Mouse (Mus musculus) liver, embryonic 14.5 days (tissue): Measurements from ENCODE around the gene Ptpdc1. TPM values are rescaled to one million over a fixed set of nuclear protein-coding genes. Genes with fewer than 3 reads are reported as not detected.

ENCODE experiments used
- ATAC-seq: fragments of 200-750 bp; cut with Nextera tagmentation; 2 replicates; pipeline ENCODE4 v1.8.0; 2017; ENCODE audit warnings: moderate number of reproducible peaks, mild to moderate bottlenecking, moderate library complexity; ENCODE audit not compliant: insufficient read depth
- DNase-seq, 3 experiments: peaks; one replicate each; pipeline ENCODE4 v3.0.0-alpha.2; 2012 to 2013; ENCODE audit warnings: low read depth in 3 of 3, low spot score in 3 of 3
- H3K27ac ChIP-seq: fragments of 300-500 bp; sonication (generic); 2 replicates; pipeline ENCODE4 v1.5.1; 2014; ENCODE audit warnings: moderate library complexity, mild to moderate bottlenecking, control low read depth, inconsistent platforms
- H3K27me3 ChIP-seq: fragments of 300-500 bp; sonication (generic); 2 replicates; pipeline ENCODE4 v1.6.1; 2014; ENCODE audit warnings: mild to moderate bottlenecking, low read length, moderate library complexity; ENCODE audit not compliant: control insufficient read depth, insufficient read depth
- H3K36me3 ChIP-seq: fragments of 300-500 bp; sonication (generic); replicated peaks from 2 replicates; pipeline ENCODE4 v1.6.1; 2014; ENCODE audit warnings: low read depth; ENCODE audit not compliant: control insufficient read depth, insufficient read depth
- H3K4me1 ChIP-seq, 2 experiments: fragments of 200-500 bp in 1 of 2; fragments of 300-500 bp in 1 of 2; sonication (generic) in 1 of 2; replicated peaks; 2 replicates each; pipeline ENCODE4 v1.6.1; 2012 to 2014; ENCODE audit warnings: antibody characterized with exemption in 1 of 2, inconsistent platforms in 1 of 2, low read length in 1 of 2; ENCODE audit not compliant: control insufficient read depth in 2 of 2, insufficient read depth in 2 of 2
- H3K4me2 ChIP-seq: fragments of 300-500 bp; sonication (generic); 2 replicates; pipeline ENCODE4 v1.6.1; 2014; ENCODE audit warnings: low read depth, mild to moderate bottlenecking, control low read depth, moderate library complexity
- H3K4me3 ChIP-seq, 2 experiments: fragments of 200-500 bp in 1 of 2; fragments of 300-500 bp in 1 of 2; sonication (generic) in 1 of 2; 2 replicates each; pipeline ENCODE4 v1.5.1; 2012 to 2014; ENCODE audit warnings: low read depth in 2 of 2, low read length in 2 of 2, mild to moderate bottlenecking in 2 of 2, control low read depth in 1 of 2, inconsistent platforms in 1 of 2, moderate library complexity in 1 of 2; ENCODE audit not compliant: insufficient read depth in 1 of 2
- H3K9ac ChIP-seq: fragments of 300-500 bp; sonication (generic); replicated peaks from 2 replicates; pipeline ENCODE4 v1.6.1; 2014; ENCODE audit warnings: mild to moderate bottlenecking, control low read depth, moderate library complexity
- H3K9me3 ChIP-seq: fragments of 300-500 bp; sonication (generic); 2 replicates; pipeline ENCODE4 v1.6.1; 2016; ENCODE audit warnings: low read length, mixed read lengths; ENCODE audit not compliant: control insufficient read depth
- CTCF ChIP-seq: IDR thresholded peaks from 2 replicates; pipeline ENCODE4 v1.5.1; 2016; ENCODE audit warnings: antibody characterized with exemption, low read depth, control low read depth
- EP300 ChIP-seq: IDR thresholded peaks from 2 replicates; pipeline ENCODE4 v1.6.1; 2016; ENCODE audit warnings: antibody characterized with exemption, low read depth
- WGBS: fragments of 180-500 bp; shearing (Covaris S2); extraction: QIAGEN DNeasy Blood & Tissue Kit; methylation state at CpG from one replicate; pipeline ENCODE4 v1.1.7; 2014; ENCODE audit not compliant: insufficient replicate concordance; 5-methylcytosine and 5-hydroxymethylcytosine counted together
- polyA plus RNA-seq, 2 experiments: library from polyadenylated mRNA; depleted of rRNA in 1 of 2; stranded (reverse) in 1 of 2; unstranded in 1 of 2; fragments of >200 nt; fragmentation: Nextera tagmentation in 1 of 2; extraction: Ambion mirVana in 1 of 2; gene quantifications; 2 replicates each; pipeline versions ENCODE4 v1.2.1 to v1.2.3; 2012 to 2014

Ptpdc1 gene
- polyA plus RNA-seq, 2 experiments, result 0.27 to 0.33 TPM

GRCm38 (mm10) chr13:48624968-48625398 is 481 bp downstream of the Ptpdc1 start:
- ATAC-seq (peak; percentile 64), DNase-seq (no peak)
- Histone ChIP-seq H3K36me3 (no peaks in the 10 kb centered on the region), H3K9ac (peak overlapping the region; percentile 14; the same call in 1 of the 2 replicates), H3K9me3 (no peaks in the 10 kb centered on the region), H3K4me1 (peaks cover 2% of the 10 kb centered on the region in 2 experiments; a peak in 2 of 4 replicates), H3K27ac (no peak overlapping the region), H3K4me2 (peak overlapping the region; percentile 72), H3K4me3 (peak overlapping the region; percentile 48 to 50), H3K27me3 (peaks cover 16% of the 10 kb centered on the region)
- TF ChIP-seq CTCF (no peak), EP300 (no peak)
- 3% methylated on average over 26 of the region's 26 CpGs for WGBS

- H3K27me3 ChIP-seq, result no peaks in the 10 kb centered on the region
- no peak overlapping the region for H3K27ac ChIP-seq
- WGBS, result 72% methylated on average over 4 of the region's 4 CpGs
- no peak for DNase-seq
- no peaks in the 10 kb centered on the region for H3K4me1 ChIP-seq
- no peaks in the 10 kb centered on the region for H3K36me3 ChIP-seq
- no peak overlapping the region for H3K4me2 ChIP-seq
- H3K4me3 ChIP-seq, result no peak overlapping the region
- no peaks in the 10 kb centered on the region for H3K9me3 ChIP-seq
- no peak overlapping the region for H3K9ac ChIP-seq
- TF ChIP-seq EP300 (no peak), CTCF (no peak)
- no peak for ATAC-seq
These were observed 6.6 kb downstream of the Ptpdc1 start for GRCm38 (mm10) chr13:48618890-48619289.

GRCm38 (mm10) chr13:48617774-48618173 is 7.7 kb downstream of the Ptpdc1 start:
- H3K27me3 ChIP-seq, result no peaks in the 10 kb centered on the region
- H3K9ac ChIP-seq, result no peak overlapping the region
- H3K4me3 ChIP-seq, result no peak overlapping the region
- no peaks in the 10 kb centered on the region for H3K36me3 ChIP-seq
- no peak overlapping the region for H3K4me2 ChIP-seq
- no peak for ATAC-seq
- no peaks in the 10 kb centered on the region for H3K4me1 ChIP-seq
- no peak for DNase-seq
- no peaks in the 10 kb centered on the region for H3K9me3 ChIP-seq
- no peak overlapping the region for H3K27ac ChIP-seq
- TF ChIP-seq CTCF (no peak), EP300 (no peak)

- no peaks in the 10 kb centered on the region for H3K36me3 ChIP-seq
- TF ChIP-seq EP300 (no peak), CTCF (no peak)
- 59% methylated on average over 2 of the region's 2 CpGs for WGBS
- no peak overlapping the region for H3K4me2 ChIP-seq
- no peak overlapping the region for H3K27ac ChIP-seq
- H3K27me3 ChIP-seq, result no peaks in the 10 kb centered on the region
- ATAC-seq (no peak), DNase-seq (no peak)
- H3K4me1 ChIP-seq, result no peaks in the 10 kb centered on the region
- H3K9ac ChIP-seq, result no peak overlapping the region
- H3K4me3 ChIP-seq, result no peak overlapping the region
- no peaks in the 10 kb centered on the region for H3K9me3 ChIP-seq
These were observed 10.9 kb downstream of the Ptpdc1 start for GRCm38 (mm10) chr13:48614525-48614924.

- no peak overlapping the region for H3K4me3 ChIP-seq
- no peak overlapping the region for H3K27ac ChIP-seq
- no peaks in the 10 kb centered on the region for H3K27me3 ChIP-seq
- H3K9ac ChIP-seq, result no peak overlapping the region
- H3K4me1 ChIP-seq, result no peaks in the 10 kb centered on the region
- WGBS, result 52% methylated on average over 5 of the region's 5 CpGs
- TF ChIP-seq EP300 (no peak), CTCF (no peak)
- H3K9me3 ChIP-seq, result no peaks in the 10 kb centered on the region
- DNase-seq (no peak), ATAC-seq (no peak)
- no peaks in the 10 kb centered on the region for H3K36me3 ChIP-seq
- no peak overlapping the region for H3K4me2 ChIP-seq
These were observed 16.4 kb downstream of the Ptpdc1 start for GRCm38 (mm10) chr13:48609106-48609505.

- H3K9me3 ChIP-seq, result no peaks in the 10 kb centered on the region
- no peaks in the 10 kb centered on the region for H3K36me3 ChIP-seq
- no peaks in the 10 kb centered on the region for H3K27me3 ChIP-seq
- ATAC-seq (no peak), DNase-seq (no peak)
- no peak overlapping the region for H3K9ac ChIP-seq
- no peak overlapping the region for H3K4me2 ChIP-seq
- TF ChIP-seq EP300 (no peak), CTCF (no peak)
- H3K4me1 ChIP-seq, result no peaks in the 10 kb centered on the region
- 66% methylated on average over 5 of the region's 5 CpGs for WGBS
- H3K4me3 ChIP-seq, result no peak overlapping the region
- H3K27ac ChIP-seq, result no peak overlapping the region
These were observed 20.9 kb downstream of the Ptpdc1 start for GRCm38 (mm10) chr13:48604591-48604990.
